Mouse (Mus musculus) kidney, adult 2 months (tissue): ENCODE data around the gene Magi1.

Experiments used
- CTCF ChIP-seq: fragments of 200-500 bp; conservative IDR thresholded peaks from 2 replicates; pipeline ENCODE4 v1.5.1; 2011; ENCODE audit warnings: low read depth, mild to moderate bottlenecking, control low read depth, low read length, moderate library complexity, mixed read lengths; ENCODE audit not compliant: insufficient read depth, insufficient read length
- POLR2A ChIP-seq: fragments of 200-500 bp; IDR thresholded peaks from one replicate; pipeline ENCODE4 v1.6.1; 2011; ENCODE audit warnings: low read depth, low read length, control low read depth

DNA sequence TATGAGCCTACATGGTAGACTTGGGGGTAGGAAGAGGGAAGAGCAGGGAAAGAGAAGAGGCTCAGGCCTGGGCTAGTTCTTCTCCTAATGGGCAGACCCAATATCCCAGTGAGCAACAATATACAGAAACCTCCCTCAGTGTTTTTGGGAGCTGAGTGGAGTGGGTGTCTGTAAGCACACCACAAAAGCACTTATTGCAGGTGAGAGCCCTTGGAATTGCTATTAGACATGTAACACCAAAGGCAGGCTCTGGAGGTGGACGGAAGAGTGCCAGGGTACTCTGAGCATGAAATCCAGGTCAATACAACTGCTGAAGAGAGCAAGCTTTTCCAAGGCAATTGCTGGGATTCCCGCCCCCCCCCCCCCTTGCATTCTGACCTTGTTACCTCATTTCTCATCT lies 388.0 kb downstream of the Magi1 start:
- TF ChIP-seq CTCF (no peak), POLR2A (no peak)
